Mouse (Mus musculus) lung, postnatal 0 days (tissue): ENCODE results near the gene Olfr1014.

ENCODE experiments used
- CTCF ChIP-seq: IDR thresholded peaks from 2 replicates; pipeline ENCODE4 v1.5.1; 2016; ENCODE audit warnings: antibody characterized with exemption, mild to moderate bottlenecking
- EP300 ChIP-seq: IDR thresholded peaks from 2 replicates; pipeline ENCODE4 v1.6.1; 2016; ENCODE audit warnings: antibody characterized with exemption, mild to moderate bottlenecking, control low read depth

GRCm38 (mm10) chr2:85762666-85763065 lies 9.8 kb upstream of the Olfr1014 start, which contains the start of gene Olfr1012:
- no peak for TF ChIP-seq CTCF
- no peak for TF ChIP-seq EP300
